Mouse (Mus musculus) embryonic facial prominence, embryonic 14.5 days (tissue): ENCODE results near the gene Tecta. TPM values are rescaled to one million over a fixed set of nuclear protein-coding genes. Genes with fewer than 3 reads are reported as not detected.
A peak's percentile ranks its signal among the peaks of the same experiment; 100 is the strongest.

ENCODE experiments used
- ATAC-seq: fragments of 200-750 bp; cut with Nextera tagmentation; 2 replicates; pipeline ENCODE4 v1.8.0; 2017; ENCODE audit warnings: low read depth, moderate number of reproducible peaks, moderate TSS enrichment
- DNase-seq: peaks from one replicate; pipeline ENCODE4 v3.0.0-alpha.2; 2015; ENCODE audit warnings: low spot score
- H3K27ac ChIP-seq: fragments of 300-500 bp; sonication (generic); replicated peaks from 2 replicates; pipeline ENCODE4 v1.5.1; 2014; ENCODE audit warnings: low read depth, mild to moderate bottlenecking, low read length, moderate library complexity
- H3K27me3 ChIP-seq: fragments of 300-500 bp; sonication (generic); replicated peaks from 2 replicates; pipeline ENCODE4 v1.6.1; 2014; ENCODE audit warnings: low read length; ENCODE audit not compliant: control insufficient read depth, insufficient read depth
- H3K36me3 ChIP-seq: fragments of 300-500 bp; sonication (generic); 2 replicates; pipeline ENCODE4 v1.6.1; 2014; ENCODE audit warnings: low read length, mixed read lengths; ENCODE audit not compliant: control insufficient read depth, insufficient read depth
- H3K4me1 ChIP-seq: fragments of 300-500 bp; sonication (generic); 2 replicates; pipeline ENCODE4 v1.6.1; 2014; ENCODE audit warnings: antibody characterized with exemption, low read length; ENCODE audit not compliant: control insufficient read depth, insufficient read depth
- H3K4me2 ChIP-seq: fragments of 300-500 bp; sonication (generic); 2 replicates; pipeline ENCODE4 v1.6.1; 2014; ENCODE audit warnings: low read depth, mild to moderate bottlenecking, low read length, moderate library complexity, mixed read lengths
- H3K4me3 ChIP-seq: fragments of 300-500 bp; sonication (generic); 2 replicates; pipeline ENCODE4 v1.5.1; 2014; ENCODE audit warnings: low read depth, mild to moderate bottlenecking, low read length
- H3K9ac ChIP-seq: fragments of 300-500 bp; sonication (generic); 2 replicates; pipeline ENCODE4 v1.6.1; 2014; ENCODE audit warnings: low read depth, mild to moderate bottlenecking, low read length, moderate library complexity, mixed read lengths
- H3K9me3 ChIP-seq: fragments of 300-500 bp; sonication (generic); 2 replicates; pipeline ENCODE4 v1.6.1; 2016; ENCODE audit warnings: low read length; ENCODE audit not compliant: control insufficient read depth
- WGBS: fragments of 180-500 bp; shearing (Covaris S2); extraction: QIAGEN DNeasy Blood & Tissue Kit; methylation state at CpG from one replicate; pipeline ENCODE4 v1.1.7; 2014; 5-methylcytosine and 5-hydroxymethylcytosine counted together
- polyA plus RNA-seq: library from polyadenylated mRNA; unstranded; fragments of >200 nt; fragmentation: Nextera tagmentation; extraction: Ambion mirVana; gene quantifications from 2 replicates; pipeline ENCODE4 v1.2.1, GENCODE M21; 2014

The Tecta gene
- polyA plus RNA-seq, 1 experiment from 2014 or later, result 2.2 TPM

DNA sequence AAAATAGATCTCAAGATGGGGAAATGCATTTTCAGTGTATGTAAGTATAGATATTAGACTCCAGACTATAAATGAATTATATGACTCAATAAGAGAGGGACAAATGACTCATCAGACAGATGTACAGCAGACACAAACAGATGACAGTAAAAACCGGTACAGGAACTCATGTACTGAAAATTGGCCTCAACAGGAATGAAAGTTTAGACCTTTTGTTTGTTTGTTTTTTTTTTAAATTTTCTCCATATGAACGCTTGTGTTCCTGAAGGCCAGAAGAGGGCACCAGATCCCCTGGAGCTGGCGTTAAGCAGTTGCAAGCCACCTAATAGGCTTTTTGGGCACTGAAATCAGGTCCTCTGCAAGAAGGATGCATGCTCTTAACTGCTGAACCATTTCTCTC is 85.9 kb downstream of the Tecta start:
- H3K4me1 ChIP-seq, result no peaks in the 10 kb centered on the region; the same call in 1 of the 2 replicates
- H3K4me2 ChIP-seq, result no peak overlapping the region
- no peak for ATAC-seq
- H3K9me3 ChIP-seq, result no peaks in the 10 kb centered on the region
- no peak overlapping the region for H3K27ac ChIP-seq
- WGBS, result 12% methylated on average over 3 of the region's 3 CpGs
- no peak overlapping the region for H3K4me3 ChIP-seq
- H3K36me3 ChIP-seq, result no peaks in the 10 kb centered on the region
- DNase-seq, result peak; percentile 36
- no peaks in the 10 kb centered on the region for H3K27me3 ChIP-seq
- H3K9ac ChIP-seq, result no peak overlapping the region

DNA sequence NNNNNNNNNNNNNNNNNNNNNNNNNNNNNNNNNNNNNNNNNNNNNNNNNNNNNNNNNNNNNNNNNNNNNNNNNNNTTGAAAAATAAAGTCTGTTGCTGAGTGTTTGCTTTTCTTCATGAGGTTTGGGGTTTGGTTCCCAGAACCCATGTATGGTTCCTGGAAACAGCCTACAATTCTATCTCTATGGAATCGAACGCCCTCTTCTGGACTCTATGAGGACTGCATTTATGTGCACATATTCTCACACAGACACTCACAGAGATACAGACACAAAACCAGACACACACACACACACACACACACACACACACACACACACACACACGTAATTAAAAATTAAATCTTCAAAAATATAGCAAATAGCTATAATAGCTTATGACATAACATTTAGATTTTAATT is 88.4 kb downstream of the Tecta start:
- Histone ChIP-seq H3K36me3 (no peaks in the 10 kb centered on the region), H3K4me2 (no peak overlapping the region), H3K4me3 (no peak overlapping the region), H3K9me3 (no peaks in the 10 kb centered on the region), H3K27me3 (no peaks in the 10 kb centered on the region), H3K27ac (no peak overlapping the region), H3K4me1 (no peaks in the 10 kb centered on the region; the same call in 1 of the 2 replicates), H3K9ac (no peak overlapping the region)
- WGBS, result 91% methylated on average over 3 of the region's 3 CpGs
- DNase-seq (no peak), ATAC-seq (no peak)

DNA sequence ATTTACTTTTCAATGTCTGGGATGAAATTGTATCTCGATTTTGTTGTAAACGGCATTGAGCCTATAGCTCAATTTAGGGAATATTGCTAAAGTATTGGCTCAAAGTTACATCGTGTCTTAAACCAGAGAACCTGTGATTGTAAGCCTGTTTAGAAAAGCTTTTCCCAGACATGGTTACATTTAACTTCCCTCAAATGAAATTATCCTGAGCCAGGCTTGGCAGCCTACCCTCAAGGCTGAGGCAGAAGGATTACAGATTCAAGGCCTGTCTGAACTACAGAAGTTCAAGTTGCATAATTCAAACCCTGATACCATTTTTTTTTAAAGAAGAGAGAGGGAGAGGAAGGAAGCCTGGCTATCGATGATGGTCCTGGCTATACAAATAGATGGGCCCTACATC is 95.8 kb downstream of the Tecta start:
- ATAC-seq, result no peak
- no peaks in the 10 kb centered on the region for H3K4me1 ChIP-seq
- H3K27ac ChIP-seq, result no peak overlapping the region
- DNase-seq, result no peak
- no peak overlapping the region for H3K4me3 ChIP-seq
- no peaks in the 10 kb centered on the region for H3K36me3 ChIP-seq
- WGBS, result 71% methylated on average over 4 of the region's 4 CpGs
- H3K4me2 ChIP-seq, result no peak overlapping the region
- no peak overlapping the region for H3K9ac ChIP-seq
- no peaks in the 10 kb centered on the region for H3K9me3 ChIP-seq
- no peaks in the 10 kb centered on the region for H3K27me3 ChIP-seq

DNA sequence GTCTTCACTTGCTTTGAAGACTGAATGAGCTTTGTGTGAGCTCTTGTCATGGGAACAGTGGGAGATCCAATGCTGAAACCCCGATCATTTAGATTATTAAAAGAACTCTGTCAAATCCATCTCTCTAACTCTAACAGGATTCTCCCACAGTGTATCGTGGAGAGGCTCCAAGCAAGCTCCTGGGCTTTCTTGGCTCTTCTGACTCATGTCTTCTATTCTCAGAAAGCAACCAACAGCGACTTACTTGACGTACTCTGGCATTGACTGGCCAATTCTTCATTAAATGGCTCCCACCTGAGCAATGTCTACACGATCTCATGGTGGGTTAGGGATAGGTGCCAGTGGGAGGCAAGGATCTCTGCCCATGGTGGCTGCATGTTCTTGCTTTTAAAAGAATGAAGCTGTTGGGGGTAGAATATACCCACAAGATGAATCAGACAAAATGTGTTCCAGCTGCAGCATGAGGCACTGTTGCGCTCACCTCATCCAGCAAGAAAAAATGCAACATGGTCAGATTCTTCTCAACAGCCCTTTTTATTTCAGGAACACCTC is 98.6 kb downstream of the Tecta start:
- H3K4me1 ChIP-seq, result no peaks in the 10 kb centered on the region
- no peak overlapping the region for H3K4me3 ChIP-seq
- ATAC-seq (no peak), DNase-seq (no peak)
- no peak overlapping the region for H3K4me2 ChIP-seq
- no peak overlapping the region for H3K27ac ChIP-seq
- no peaks in the 10 kb centered on the region for H3K27me3 ChIP-seq
- H3K9ac ChIP-seq, result no peak overlapping the region
- 78% methylated on average over 6 of the region's 6 CpGs for WGBS
- H3K9me3 ChIP-seq, result no peaks in the 10 kb centered on the region
- no peaks in the 10 kb centered on the region for H3K36me3 ChIP-seq

DNA sequence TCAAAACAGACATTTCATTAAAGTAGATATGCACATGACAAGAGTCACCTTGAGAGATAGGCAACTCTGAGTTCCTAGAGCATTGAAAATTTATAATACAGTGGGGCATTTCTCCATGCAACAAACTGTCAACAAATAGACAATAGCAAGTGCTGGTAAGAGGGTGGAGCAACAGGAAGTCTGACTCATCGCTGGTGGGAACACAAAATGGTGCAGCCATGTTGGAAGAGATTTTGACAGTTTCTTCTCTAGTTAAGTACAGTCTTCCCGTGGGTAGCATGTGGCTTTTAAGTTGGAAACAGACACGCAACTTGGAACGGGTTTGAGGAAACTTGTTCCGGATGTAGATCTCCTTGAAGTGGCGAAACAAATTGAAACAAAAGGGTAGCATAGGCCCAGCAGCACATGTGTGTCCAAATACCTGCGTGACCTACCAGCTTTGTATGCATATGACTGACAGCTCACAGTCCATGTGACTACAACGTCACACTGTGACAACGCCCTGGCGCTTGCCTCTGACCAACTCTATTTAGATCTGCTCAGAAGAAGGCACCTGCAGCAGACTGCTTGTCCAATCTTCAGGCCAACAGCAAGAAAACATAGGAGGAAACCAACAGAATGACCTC is 103.3 kb downstream of the Tecta start:
- Histone ChIP-seq H3K4me2 (no peak overlapping the region), H3K4me3 (no peak overlapping the region), H3K4me1 (no peaks in the 10 kb centered on the region), H3K36me3 (no peaks in the 10 kb centered on the region), H3K9ac (no peak overlapping the region), H3K27ac (no peak overlapping the region), H3K27me3 (no peaks in the 10 kb centered on the region), H3K9me3 (no peaks in the 10 kb centered on the region)
- 87% methylated on average over 10 of the region's 10 CpGs for WGBS
- DNase-seq (no peak), ATAC-seq (no peak)

GRCm38 (mm10) chr9:42294131-42294530 is 105.6 kb downstream of the Tecta start:
- no peaks in the 10 kb centered on the region for H3K9me3 ChIP-seq
- H3K9ac ChIP-seq, result no peak overlapping the region
- WGBS, result 59% methylated on average over 2 of the region's 2 CpGs
- no peaks in the 10 kb centered on the region for H3K4me1 ChIP-seq
- DNase-seq, result no peak
- H3K4me3 ChIP-seq, result no peak overlapping the region
- no peak overlapping the region for H3K4me2 ChIP-seq
- no peak for ATAC-seq
- H3K27me3 ChIP-seq, result no peaks in the 10 kb centered on the region
- H3K36me3 ChIP-seq, result no peaks in the 10 kb centered on the region
- H3K27ac ChIP-seq, result no peak overlapping the region

GRCm38 (mm10) chr9:42293596-42293995 is 106.1 kb downstream of the Tecta start:
- DNase-seq, result no peak
- Histone ChIP-seq H3K9ac (no peak overlapping the region), H3K4me1 (no peaks in the 10 kb centered on the region), H3K27me3 (no peaks in the 10 kb centered on the region), H3K9me3 (no peaks in the 10 kb centered on the region), H3K4me3 (no peak overlapping the region), H3K27ac (no peak overlapping the region), H3K36me3 (no peaks in the 10 kb centered on the region), H3K4me2 (no peak overlapping the region)
- WGBS, result 81% methylated on average over 3 of the region's 3 CpGs
- no peak for ATAC-seq

DNA sequence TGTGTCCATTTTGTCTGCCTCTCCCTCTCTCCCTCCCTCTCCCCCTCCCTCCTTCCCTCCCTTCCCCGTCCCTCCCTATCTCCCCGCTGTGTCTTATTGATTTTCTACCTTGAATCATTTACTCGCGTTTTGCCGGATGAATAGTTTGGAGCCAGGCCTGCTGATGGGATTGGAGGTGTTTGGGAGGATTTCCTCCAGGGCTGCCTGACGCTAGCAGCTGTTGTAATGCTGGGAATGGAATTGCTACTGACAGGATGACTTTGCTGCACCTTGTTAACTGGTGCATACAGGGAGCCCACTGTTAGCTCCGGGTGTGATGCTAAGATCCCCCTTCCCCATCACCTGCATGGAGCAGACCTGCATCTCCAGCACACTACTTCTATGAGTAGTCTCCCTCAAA is 106.7 kb downstream of the Tecta start:
- Histone ChIP-seq H3K36me3 (no peaks in the 10 kb centered on the region), H3K9ac (no peak overlapping the region), H3K4me1 (no peaks in the 10 kb centered on the region), H3K4me2 (no peak overlapping the region), H3K9me3 (no peaks in the 10 kb centered on the region), H3K27me3 (no peaks in the 10 kb centered on the region), H3K27ac (no peak overlapping the region), H3K4me3 (no peak overlapping the region)
- DNase-seq (no peak), ATAC-seq (no peak)
- 43% methylated on average over 7 of the region's 7 CpGs for WGBS

DNA sequence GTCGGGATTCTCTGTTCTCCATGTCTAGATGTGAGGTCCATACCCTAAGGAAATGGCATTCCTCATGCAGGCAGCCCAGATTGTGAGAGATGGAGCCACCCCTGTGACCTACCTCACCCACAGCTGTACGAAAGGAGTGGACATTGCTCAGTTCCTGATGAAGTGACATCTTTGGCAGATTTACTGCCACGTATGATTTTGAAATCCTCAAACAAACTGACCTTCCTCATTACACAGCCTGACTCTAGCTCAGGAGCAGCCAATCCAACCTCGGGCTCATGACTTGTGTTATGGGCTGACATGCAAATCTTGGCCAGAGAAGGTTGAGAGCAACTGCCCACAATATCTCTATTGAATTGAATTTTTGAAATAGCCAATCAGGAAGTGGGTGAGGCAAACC is 120.1 kb downstream of the Tecta start:
- DNase-seq (no peak), ATAC-seq (no peak)
- Histone ChIP-seq H3K4me1 (no peaks in the 10 kb centered on the region), H3K4me3 (no peak overlapping the region), H3K4me2 (no peak overlapping the region), H3K9ac (no peak overlapping the region), H3K27ac (no peak overlapping the region), H3K36me3 (no peaks in the 10 kb centered on the region), H3K9me3 (peaks cover 4% of the 10 kb centered on the region; the same call in 1 of the 2 replicates), H3K27me3 (no peaks in the 10 kb centered on the region)
- WGBS, result 67% methylated on average over 4 of the region's 4 CpGs
